Mouse (Mus musculus) kidney, adult 2 months (tissue): ENCODE measurements around the gene Slc2a13.

Source experiments
- CTCF ChIP-seq: fragments of 200-500 bp; conservative IDR thresholded peaks from 2 replicates; pipeline ENCODE4 v1.5.1; 2011; ENCODE audit warnings: low read depth, mild to moderate bottlenecking, control low read depth, low read length, moderate library complexity, mixed read lengths; ENCODE audit not compliant: insufficient read depth, insufficient read length
- POLR2A ChIP-seq: fragments of 200-500 bp; IDR thresholded peaks from one replicate; pipeline ENCODE4 v1.6.1; 2011; ENCODE audit warnings: low read depth, low read length, control low read depth

DNA sequence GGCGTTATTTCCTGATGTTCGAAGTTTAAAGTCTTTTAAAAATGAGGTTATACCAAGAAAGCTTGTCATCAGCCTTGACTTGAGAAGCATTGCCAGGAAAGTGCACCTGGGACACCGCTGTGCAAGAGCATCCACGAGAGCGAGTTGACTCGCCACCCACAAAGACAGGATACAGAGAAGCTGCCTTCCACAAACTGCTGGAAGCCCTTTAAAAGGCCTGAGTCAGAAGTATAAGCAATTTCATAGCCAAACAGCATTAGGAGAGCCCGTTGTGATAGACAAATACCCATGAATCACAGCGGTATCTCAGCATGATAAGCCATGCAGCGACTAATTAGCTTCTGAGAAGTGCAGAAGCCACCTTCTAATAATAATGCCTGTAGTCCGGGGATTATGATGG, 48.6 kb downstream of the Slc2a13 start:
- TF ChIP-seq CTCF (no peak), POLR2A (no peak)
